Mouse (Mus musculus) cerebellum, postnatal 25 days (tissue): Measurements from ENCODE around the gene Rpl31.

ENCODE experiments used
- DNase-seq, 2 experiments: peaks; one replicate each; pipeline ENCODE4 v3.0.0; 2021; ENCODE audit warnings: mixed read lengths in 2 of 2

Rpl31 gene

GRCm38 (mm10) chr1:39368267-39368841 lies 712 bp downstream of the Rpl31 start:
- peak in 1 of 2 experiments; percentile 54 for DNase-seq

- DNase-seq, result no peak
These were observed 2.8 kb downstream of the Rpl31 start for GRCm38 (mm10) chr1:39370431-39370830.

GRCm38 (mm10) chr1:39372220-39372843 lies 4.7 kb downstream of the Rpl31 start:
- no peak for DNase-seq

- DNase-seq, result no peak
These were observed 5.7 kb downstream of the Rpl31 start for GRCm38 (mm10) chr1:39373378-39373777.

- DNase-seq, result no peak
These were observed 6.7 kb downstream of the Rpl31 start for GRCm38 (mm10) chr1:39374231-39374809.

GRCm38 (mm10) chr1:39376121-39376520 lies 8.5 kb downstream of the Rpl31 start:
- DNase-seq, result no peak

- peak; percentile 71 to 81 for DNase-seq
These were observed 9.1 kb downstream of the Rpl31 start for GRCm38 (mm10) chr1:39376726-39377240.

GRCm38 (mm10) chr1:39378540-39378939 lies 10.9 kb downstream of the Rpl31 start:
- DNase-seq, result no peak

- no peak for DNase-seq
These were observed 11.4 kb downstream of the Rpl31 start for GRCm38 (mm10) chr1:39379021-39379420.

- DNase-seq, result no peak
These were observed 13.4 kb downstream of the Rpl31 start for GRCm38 (mm10) chr1:39381017-39381416.

GRCm38 (mm10) chr1:39384914-39385313 lies 17.3 kb downstream of the Rpl31 start:
- DNase-seq, result no peak

GRCm38 (mm10) chr1:39386456-39386855 lies 18.8 kb downstream of the Rpl31 start:
- peak; percentile 57 to 72 for DNase-seq

GRCm38 (mm10) chr1:39387497-39387896 lies 19.9 kb downstream of the Rpl31 start:
- peak in 1 of 2 experiments; percentile 31 for DNase-seq

GRCm38 (mm10) chr1:39388163-39388562 lies 20.5 kb downstream of the Rpl31 start:
- no peak for DNase-seq

- no peak for DNase-seq
These were observed 21.7 kb downstream of the Rpl31 start for GRCm38 (mm10) chr1:39389338-39389737.

GRCm38 (mm10) chr1:39391652-39392051 lies 24.0 kb downstream of the Rpl31 start:
- no peak for DNase-seq

GRCm38 (mm10) chr1:39392189-39392588 lies 24.5 kb downstream of the Rpl31 start:
- peak; percentile 90 to 92 for DNase-seq

- no peak for DNase-seq
These were observed 25.7 kb downstream of the Rpl31 start for GRCm38 (mm10) chr1:39393217-39393867.

- DNase-seq, result no peak
These were observed 26.5 kb downstream of the Rpl31 start for GRCm38 (mm10) chr1:39394096-39394495.

- no peak for DNase-seq
These were observed 27.0 kb downstream of the Rpl31 start for GRCm38 (mm10) chr1:39394650-39395049.

- DNase-seq, result no peak
These were observed 28.7 kb downstream of the Rpl31 start for GRCm38 (mm10) chr1:39396347-39396746.

GRCm38 (mm10) chr1:39398284-39398683 lies 30.6 kb downstream of the Rpl31 start:
- DNase-seq, result no peak

- no peak for DNase-seq
These were observed 31.6 kb downstream of the Rpl31 start for GRCm38 (mm10) chr1:39399228-39399627.

GRCm38 (mm10) chr1:39400173-39400572 lies 32.5 kb downstream of the Rpl31 start:
- DNase-seq, result no peak
